Comparison of ENCODE assay signal across 8 mouse cellular contexts in genomic region chr11:60879423-60879822, GRCm38 (mm10). TPM values are rescaled to one million over a fixed set of nuclear protein-coding genes. Genes with fewer than 3 reads are reported as not detected.
A peak's percentile ranks its signal among the peaks of the same experiment; 100 is the strongest.
DNase-seq lines count a peak whose midpoint lies in the region; ATAC-seq and TF ChIP-seq lines count a peak whose summit lies in the region.

No protein-coding gene starts in this region.

- TF ChIP-seq CTCF in intestine, postnatal 0 days (IDR thresholded peaks at IDR 0.05; ENCODE audit: low read depth) = peak; percentile 89

- peak overlapping the region; percentile 87 for H3K9ac ChIP-seq in neural tube, embryonic 11.5 days (ENCODE audit: low read length)
- H3K9ac ChIP-seq in intestine, postnatal 0 days (ENCODE audit: low read depth, low read length) = peak overlapping the region; percentile 88
- H3K9ac ChIP-seq in limb, embryonic 11.5 days (ENCODE audit: low read length) = peak overlapping the region; percentile 49
- H3K9ac ChIP-seq in midbrain, embryonic 12.5 days (replicated peaks) = peak overlapping the region; percentile 68

- ATAC-seq in neural tube, embryonic 11.5 days (ENCODE audit: insufficient read depth, low FRiP score, low TSS enrichment) = no peak
- ATAC-seq in intestine, postnatal 0 days = peak; percentile 22
- no peak for ATAC-seq in limb, embryonic 11.5 days (ENCODE audit: insufficient number of reproducible peaks, low FRiP score, low TSS enrichment, low read depth)
- ATAC-seq in midbrain, embryonic 12.5 days (ENCODE audit: low FRiP score, low read depth) = no peak

- no peaks in the 10 kb centered on the region for H3K9me3 ChIP-seq in neural tube, embryonic 11.5 days (ENCODE audit: control insufficient read depth, low read length)
- H3K9me3 ChIP-seq in intestine, postnatal 0 days (ENCODE audit: control insufficient read depth) = no peaks in the 10 kb centered on the region
- H3K9me3 ChIP-seq in limb, embryonic 11.5 days (ENCODE audit: control insufficient read depth, low read length) = no peaks in the 10 kb centered on the region
- no peaks in the 10 kb centered on the region for H3K9me3 ChIP-seq in midbrain, embryonic 12.5 days

- peak overlapping the region; percentile 99 for H3K4me3 ChIP-seq in neural tube, embryonic 11.5 days (ENCODE audit: low read depth, low read length)
- peak overlapping the region; percentile 94 for H3K4me3 ChIP-seq in intestine, postnatal 0 days (ENCODE audit: low read depth, low read length)
- peak overlapping the region; percentile 99 for H3K4me3 ChIP-seq in limb, embryonic 11.5 days (ENCODE audit: low read depth, low read length)
- H3K4me3 ChIP-seq in midbrain, embryonic 12.5 days = peak overlapping the region; percentile 80

- H3K4me1 ChIP-seq in neural tube, embryonic 11.5 days (ENCODE audit: control insufficient read depth, insufficient read depth, low read length) = peaks cover 7% of the 10 kb centered on the region
- 0 out of 2 replicates have a peak, but pooled peaks cover 5% of the 10 kb centered on the region for H3K4me1 ChIP-seq in intestine, postnatal 0 days (replicated peaks; ENCODE audit: control insufficient read depth, insufficient read depth, low read length)
- H3K4me1 ChIP-seq in limb, embryonic 11.5 days (ENCODE audit: control insufficient read depth, insufficient read depth, low read length) = peaks cover 10% of the 10 kb centered on the region
- H3K4me1 ChIP-seq in midbrain, embryonic 12.5 days = peaks cover 23% of the 10 kb centered on the region

- 2% methylated on average over 11 of the region's 11 CpGs for WGBS in neural tube, embryonic 11.5 days
- 1% methylated on average over 11 of the region's 11 CpGs for whole genome bisulfite sequencing in intestine, postnatal 0 days
- WGBS in limb, embryonic 11.5 days = 2% methylated on average over 11 of the region's 11 CpGs
- WGBS in midbrain, embryonic 12.5 days = 2% methylated on average over 11 of the region's 11 CpGs

- peak overlapping the region; percentile 68 for H3K4me2 ChIP-seq in neural tube, embryonic 11.5 days (ENCODE audit: low read depth)
- H3K4me2 ChIP-seq in intestine, postnatal 0 days (replicated peaks; ENCODE audit: low read depth) = peak overlapping the region; percentile 70
- peak overlapping the region; percentile 57 for H3K4me2 ChIP-seq in limb, embryonic 11.5 days (ENCODE audit: low read depth, severe bottlenecking)
- H3K4me2 ChIP-seq in midbrain, embryonic 12.5 days (replicated peaks) = peak overlapping the region; percentile 74

- no peaks in the 10 kb centered on the region for H3K36me3 ChIP-seq in neural tube, embryonic 11.5 days (ENCODE audit: control insufficient read depth, insufficient read depth, low read length)
- H3K36me3 ChIP-seq in intestine, postnatal 0 days (ENCODE audit: control insufficient read depth, insufficient read depth) = peaks cover 7% of the 10 kb centered on the region; the same call in 1 of the 2 replicates
- H3K36me3 ChIP-seq in limb, embryonic 11.5 days (ENCODE audit: control insufficient read depth, insufficient read depth, low read length) = no peaks in the 10 kb centered on the region
- H3K36me3 ChIP-seq in midbrain, embryonic 12.5 days = no peaks in the 10 kb centered on the region

- peak overlapping the region; percentile 72; the same call in 1 of the 2 replicates for H3K27ac ChIP-seq in neural tube, embryonic 11.5 days (ENCODE audit: low read depth, low read length)
- peak overlapping the region; percentile 96 for H3K27ac ChIP-seq in intestine, postnatal 0 days (ENCODE audit: low read depth, low read length)
- H3K27ac ChIP-seq in limb, embryonic 11.5 days (replicated peaks; ENCODE audit: low read depth, low read length) = peak overlapping the region; percentile 81
- H3K27ac ChIP-seq in midbrain, embryonic 12.5 days (replicated peaks) = peak overlapping the region; percentile 92

- peak; percentile 63 for DNase-seq in neural tube, embryonic 11.5 days (ENCODE audit: low spot score)
- no peak for DNase-seq in neural tube, embryonic 10.5 days (ENCODE audit: extremely low spot score, low spot score)
- DNase-seq in cerebellum, postnatal 25 days = peak; percentile 55 to 71
- DNase-seq in gastrocnemius, postnatal 25 days = peak; percentile 38
- peak; percentile 64 for DNase-seq in limb, embryonic 11.5 days (ENCODE audit: low spot score)
- peak; percentile 34 to 50 for DNase-seq in spleen, postnatal 36 days (ENCODE audit: low spot score in 2 of 2)

- no peaks in the 10 kb centered on the region for H3K27me3 ChIP-seq in neural tube, embryonic 11.5 days (ENCODE audit: control insufficient read depth, insufficient read depth, low read length)
- no peaks in the 10 kb centered on the region for H3K27me3 ChIP-seq in intestine, postnatal 0 days (replicated peaks; ENCODE audit: control insufficient read depth, insufficient read depth, low read length)
- H3K27me3 ChIP-seq in limb, embryonic 11.5 days (ENCODE audit: control insufficient read depth, insufficient read depth, low read length) = no peaks in the 10 kb centered on the region
- no peaks in the 10 kb centered on the region for H3K27me3 ChIP-seq in midbrain, embryonic 12.5 days

RNA-seq across cellular contexts. Expression of gene Tmem11, which starts 0.4 kb away (rescaled TPM):
- polyA plus RNA-seq in neural tube, embryonic 11.5 days (2014; fragmentation: Nextera tagmentation; extraction: Ambion mirVana) = 63.7 and 64.7 TPM in 2 replicates
- total RNA-seq in gastrocnemius, postnatal 25 days (2021) = 10 to 100 TPM; 34.0 TPM
- polyA plus RNA-seq in intestine, postnatal 0 days (2015; fragmentation: Nextera tagmentation; extraction: Ambion mirVana) = 34.6 and 39.3 TPM in 2 replicates
- 66.0 and 74.5 TPM in 2 replicates for polyA plus RNA-seq in limb, embryonic 11.5 days (2014; fragmentation: Nextera tagmentation; extraction: Ambion mirVana)
- 48.3 and 49.7 TPM in 2 replicates for polyA plus RNA-seq in midbrain, embryonic 12.5 days (2016; fragmentation: Nextera tagmentation; extraction: Ambion mirVana)

RNA-seq across cellular contexts. Expression of gene Natd1, which starts 35.1 kb away (rescaled TPM):
- polyA plus RNA-seq in neural tube, embryonic 11.5 days (2014; fragmentation: Nextera tagmentation; extraction: Ambion mirVana) = 26.1 and 29.7 TPM in 2 replicates
- total RNA-seq in gastrocnemius, postnatal 25 days (2021) = 10 to 100 TPM in 1 of 2 experiments, 1 to 10 TPM in 1; 9.5 to 10.3 TPM
- 8.9 and 9.3 TPM in 2 replicates for polyA plus RNA-seq in intestine, postnatal 0 days (2015; fragmentation: Nextera tagmentation; extraction: Ambion mirVana)
- polyA plus RNA-seq in limb, embryonic 11.5 days (2014; fragmentation: Nextera tagmentation; extraction: Ambion mirVana) = 16.1 and 18.3 TPM in 2 replicates
- 24.3 and 27.3 TPM in 2 replicates for polyA plus RNA-seq in midbrain, embryonic 12.5 days (2016; fragmentation: Nextera tagmentation; extraction: Ambion mirVana)

RNA-seq across cellular contexts. Expression of gene Dhrs7b, which starts 49.0 kb away (rescaled TPM):
- polyA plus RNA-seq in neural tube, embryonic 11.5 days (2014; fragmentation: Nextera tagmentation; extraction: Ambion mirVana) = 23.5 and 24.3 TPM in 2 replicates
- total RNA-seq in gastrocnemius, postnatal 25 days (2021) = 10 to 100 TPM; 19.1 to 22.0 TPM
- polyA plus RNA-seq in intestine, postnatal 0 days (2015; fragmentation: Nextera tagmentation; extraction: Ambion mirVana) = 78.5 and 79.6 TPM in 2 replicates
- 25.2 and 26.1 TPM in 2 replicates for polyA plus RNA-seq in limb, embryonic 11.5 days (2014; fragmentation: Nextera tagmentation; extraction: Ambion mirVana)
- polyA plus RNA-seq in midbrain, embryonic 12.5 days (2016; fragmentation: Nextera tagmentation; extraction: Ambion mirVana) = 24.7 and 26.2 TPM in 2 replicates

RNA-seq across cellular contexts. Expression of gene Map2k3, which starts 52.4 kb away (rescaled TPM):
- polyA plus RNA-seq in neural tube, embryonic 11.5 days (2014; fragmentation: Nextera tagmentation; extraction: Ambion mirVana) = 48.3 and 52.2 TPM in 2 replicates
- 100 to 1,000 TPM; 154 to 218 TPM for total RNA-seq in gastrocnemius, postnatal 25 days (2021)
- 86.4 and 86.5 TPM in 2 replicates for polyA plus RNA-seq in intestine, postnatal 0 days (2015; fragmentation: Nextera tagmentation; extraction: Ambion mirVana)
- 66.4 and 78.5 TPM in 2 replicates for polyA plus RNA-seq in limb, embryonic 11.5 days (2014; fragmentation: Nextera tagmentation; extraction: Ambion mirVana)
- 39.2 and 41.9 TPM in 2 replicates for polyA plus RNA-seq in midbrain, embryonic 12.5 days (2016; fragmentation: Nextera tagmentation; extraction: Ambion mirVana)
